Mouse (Mus musculus) erythroblast, adult 5-6 weeks (primary cell): ENCODE measurements around the gene Tescl. TPM values are rescaled to one million over a fixed set of nuclear protein-coding genes. Genes with fewer than 3 reads are reported as not detected.

Experiments used
- total RNA-seq, 2 experiments: library from RNA; stranded (forward) in 1 of 2; stranded (reverse) in 1 of 2; fragments of 150-400 nt in 1 of 2; fragments of 200-764, 138-1000 nt in 1 of 2; gene quantifications; 2 replicates each; pipeline versions ENCODE4 v1.2.3 to v1.2.4; 2015 to 2017; ENCODE audit warnings: low replicate concordance in 2 of 2

The Tescl gene
- total RNA-seq, 2 experiments from 2014 or later = not detected

Other genes starting within 250 kb of the Tescl start
- gene Zfp112, start 221.6 kb downstream of the Tescl start, total RNA-seq (2015; ENCODE audit: low replicate concordance) = not detected in 2 replicates
- gene Zfp112, start 221.6 kb downstream of the Tescl start, total RNA-seq (2017; ENCODE audit: low replicate concordance) = 0.14 and 1.0 TPM in 2 replicates
- gene Zfp235, start 199.8 kb downstream of the Tescl start, total RNA-seq (2015; ENCODE audit: low replicate concordance) = 0.19 and 1.9 TPM in 2 replicates
- gene Zfp235, start 199.8 kb downstream of the Tescl start, total RNA-seq (2017; ENCODE audit: low replicate concordance) = 1.4 TPM in 2 replicates
- gene Zfp114, start 158.9 kb downstream of the Tescl start, total RNA-seq (2015; ENCODE audit: low replicate concordance) = not detected in 2 replicates
- 0.60 TPM in 1 of 2 replicates, not detected in the other for gene Zfp114, start 158.9 kb downstream of the Tescl start, total RNA-seq (2017; ENCODE audit: low replicate concordance)
- gene Zfp111, start 122.5 kb downstream of the Tescl start, total RNA-seq (2015; ENCODE audit: low replicate concordance) = 1.9 TPM in 2 replicates
- gene Zfp111, start 122.5 kb downstream of the Tescl start, total RNA-seq (2017; ENCODE audit: low replicate concordance) = 0.43 and 1.3 TPM in 2 replicates
- not detected in 2 replicates for gene Zfp109, start 96.4 kb downstream of the Tescl start, total RNA-seq (2015; ENCODE audit: low replicate concordance)
- gene Zfp109, start 96.4 kb downstream of the Tescl start, total RNA-seq (2017; ENCODE audit: low replicate concordance) = 2.1 TPM in 1 of 2 replicates, not detected in the other
- gene Zfp108, start 79.1 kb downstream of the Tescl start, total RNA-seq (2015; ENCODE audit: low replicate concordance) = 2.9 TPM in 1 of 2 replicates, not detected in the other
- gene Zfp108, start 79.1 kb downstream of the Tescl start, total RNA-seq (2017; ENCODE audit: low replicate concordance) = not detected in 2 replicates
- not detected in 2 replicates for gene Zfp93, start 63.5 kb downstream of the Tescl start, total RNA-seq (2015; ENCODE audit: low replicate concordance)
- 0.70 TPM in 1 of 2 replicates, not detected in the other for gene Zfp93, start 63.5 kb downstream of the Tescl start, total RNA-seq (2017; ENCODE audit: low replicate concordance)
- 1.2 and 2.1 TPM in 2 replicates for gene Zfp61, start 32.7 kb downstream of the Tescl start, total RNA-seq (2015; ENCODE audit: low replicate concordance)
- 0.77 and 4.0 TPM in 2 replicates for gene Zfp61, start 32.7 kb downstream of the Tescl start, total RNA-seq (2017; ENCODE audit: low replicate concordance)
- gene Zfp94, start 17.3 kb downstream of the Tescl start, total RNA-seq (2015; ENCODE audit: low replicate concordance) = 1.0 TPM in 1 of 2 replicates, not detected in the other
- 0.34 and 1.3 TPM in 2 replicates for gene Zfp94, start 17.3 kb downstream of the Tescl start, total RNA-seq (2017; ENCODE audit: low replicate concordance)
- not detected in 2 replicates for gene Lypd5, start 15.3 kb upstream of the Tescl start, total RNA-seq (2015; ENCODE audit: low replicate concordance)
- not detected in 2 replicates for gene Lypd5, start 15.3 kb upstream of the Tescl start, total RNA-seq (2017; ENCODE audit: low replicate concordance)
- 102 and 125 TPM in 2 replicates for gene Kcnn4, start 36.3 kb upstream of the Tescl start, total RNA-seq (2015; ENCODE audit: low replicate concordance)
- 244 and 272 TPM in 2 replicates for gene Kcnn4, start 36.3 kb upstream of the Tescl start, total RNA-seq (2017; ENCODE audit: low replicate concordance)
- 9.6 and 11.1 TPM in 2 replicates for gene Smg9, start 65.7 kb upstream of the Tescl start, total RNA-seq (2015; ENCODE audit: low replicate concordance)
- 13.3 and 16.0 TPM in 2 replicates for gene Smg9, start 65.7 kb upstream of the Tescl start, total RNA-seq (2017; ENCODE audit: low replicate concordance)
- gene Irgc1, start 118.4 kb upstream of the Tescl start, total RNA-seq (2015; ENCODE audit: low replicate concordance) = not detected in 2 replicates
- not detected in 2 replicates for gene Irgc1, start 118.4 kb upstream of the Tescl start, total RNA-seq (2017; ENCODE audit: low replicate concordance)
- 28.4 and 30.9 TPM in 2 replicates for gene Plaur, start 128.5 kb upstream of the Tescl start, total RNA-seq (2015; ENCODE audit: low replicate concordance)
- gene Plaur, start 128.5 kb upstream of the Tescl start, total RNA-seq (2017; ENCODE audit: low replicate concordance) = 19.4 and 34.9 TPM in 2 replicates
- not detected in 2 replicates for gene Cadm4, start 148.1 kb upstream of the Tescl start, total RNA-seq (2015; ENCODE audit: low replicate concordance)
- 0.77 TPM in 1 of 2 replicates, not detected in the other for gene Cadm4, start 148.1 kb upstream of the Tescl start, total RNA-seq (2017; ENCODE audit: low replicate concordance)
- gene Zfp428, start 173.1 kb upstream of the Tescl start, total RNA-seq (2015; ENCODE audit: low replicate concordance) = not detected in 2 replicates
- gene Zfp428, start 173.1 kb upstream of the Tescl start, total RNA-seq (2017; ENCODE audit: low replicate concordance) = not detected in 2 replicates
- gene AC161166.1, start 178.5 kb upstream of the Tescl start, total RNA-seq (2015; ENCODE audit: low replicate concordance) = not detected in 2 replicates
- not detected in 2 replicates for gene AC161166.1, start 178.5 kb upstream of the Tescl start, total RNA-seq (2017; ENCODE audit: low replicate concordance)
- 0.42 TPM in 1 of 2 replicates, not detected in the other for gene Irgq, start 196.8 kb upstream of the Tescl start, total RNA-seq (2015; ENCODE audit: low replicate concordance)
- 1.4 and 1.6 TPM in 2 replicates for gene Irgq, start 196.8 kb upstream of the Tescl start, total RNA-seq (2017; ENCODE audit: low replicate concordance)
- not detected in 2 replicates for gene Pinlyp, start 212.2 kb upstream of the Tescl start, total RNA-seq (2015; ENCODE audit: low replicate concordance)
- not detected in 2 replicates for gene Pinlyp, start 212.2 kb upstream of the Tescl start, total RNA-seq (2017; ENCODE audit: low replicate concordance)
- gene Xrcc1, start 212.4 kb upstream of the Tescl start, total RNA-seq (2015; ENCODE audit: low replicate concordance) = 7.5 and 9.4 TPM in 2 replicates
- gene Xrcc1, start 212.4 kb upstream of the Tescl start, total RNA-seq (2017; ENCODE audit: low replicate concordance) = 15.9 and 18.0 TPM in 2 replicates